Mouse (Mus musculus) liver, adult 2 months (tissue): ENCODE data around the gene Retn. TPM values are rescaled to one million over a fixed set of nuclear protein-coding genes. Genes with fewer than 3 reads are reported as not detected.

Source experiments
- DNase-seq: peaks from one replicate; pipeline ENCODE4 v3.0.0-alpha.2; 2011; ENCODE audit warnings: low read depth, low spot score; ENCODE audit errors: extremely low read depth
- H3K27ac ChIP-seq: fragments of 200-500 bp; replicated peaks from 2 replicates; pipeline ENCODE4 v1.5.1; 2012; ENCODE audit warnings: low read depth, mild to moderate bottlenecking, control low read depth, inconsistent platforms, low read length; ENCODE audit not compliant: insufficient read depth
- H3K27me3 ChIP-seq: fragments of 200-500 bp; 2 replicates; pipeline ENCODE4 v1.6.1; 2012; ENCODE audit warnings: mild to moderate bottlenecking, moderate library complexity, low read length, inconsistent platforms; ENCODE audit not compliant: control insufficient read depth, insufficient read depth
- H3K36me3 ChIP-seq: fragments of 200-500 bp; 2 replicates; pipeline ENCODE4 v1.6.1; 2012; ENCODE audit warnings: low read length, inconsistent platforms; ENCODE audit not compliant: control insufficient read depth, insufficient read depth
- H3K4me1 ChIP-seq: fragments of 200-500 bp; 2 replicates; pipeline ENCODE4 v1.6.1; 2011; ENCODE audit warnings: low read length; ENCODE audit not compliant: control insufficient read depth, insufficient read depth
- H3K4me3 ChIP-seq: fragments of 200-500 bp; 2 replicates; pipeline ENCODE4 v1.5.1; 2011; ENCODE audit warnings: low read depth, mild to moderate bottlenecking, control low read depth, low read length, moderate library complexity; ENCODE audit not compliant: insufficient read depth
- H3K79me2 ChIP-seq: fragments of 200-500 bp; 2 replicates; pipeline ENCODE4 v1.6.1; 2012; ENCODE audit warnings: inconsistent platforms, mild to moderate bottlenecking, low read length, moderate library complexity; ENCODE audit not compliant: control insufficient read depth, insufficient read depth
- H3K9ac ChIP-seq: fragments of 200-500 bp; 2 replicates; pipeline ENCODE4 v1.6.1; 2012; ENCODE audit warnings: low read depth, mild to moderate bottlenecking, control low read depth, inconsistent platforms, low read length
- CTCF ChIP-seq: fragments of 200-500 bp; IDR thresholded peaks from 2 replicates; pipeline ENCODE4 v1.5.1; 2011; ENCODE audit warnings: low read depth, low read length, control low read depth
- POLR2A ChIP-seq: fragments of 200-500 bp; IDR thresholded peaks from 2 replicates; pipeline ENCODE4 v1.6.1; 2011; ENCODE audit warnings: low read length, control low read depth; ENCODE audit not compliant: insufficient read depth; ENCODE audit errors: extremely low read depth
- WGBS: fragments of 180-500 bp; shearing (Covaris S2); methylation state at CpG from one replicate; pipeline ENCODE4 v1.1.7; 2018; 5-methylcytosine and 5-hydroxymethylcytosine counted together
- polyA plus RNA-seq: library from polyadenylated mRNA; depleted of rRNA; stranded (reverse); fragments of >200 nt; gene quantifications from 2 replicates; pipeline ENCODE4 v1.2.3, GENCODE M21; 2012
- total RNA-seq: library from RNA; depleted of rRNA; stranded (reverse); fragments of >200 nt; gene quantifications from 2 replicates; pipeline ENCODE4 v1.2.3, GENCODE M21; 2014

The Retn gene
- total and polyA plus RNA-seq, 2 experiments, result 0.09 TPM; not detected in 1

DNA sequence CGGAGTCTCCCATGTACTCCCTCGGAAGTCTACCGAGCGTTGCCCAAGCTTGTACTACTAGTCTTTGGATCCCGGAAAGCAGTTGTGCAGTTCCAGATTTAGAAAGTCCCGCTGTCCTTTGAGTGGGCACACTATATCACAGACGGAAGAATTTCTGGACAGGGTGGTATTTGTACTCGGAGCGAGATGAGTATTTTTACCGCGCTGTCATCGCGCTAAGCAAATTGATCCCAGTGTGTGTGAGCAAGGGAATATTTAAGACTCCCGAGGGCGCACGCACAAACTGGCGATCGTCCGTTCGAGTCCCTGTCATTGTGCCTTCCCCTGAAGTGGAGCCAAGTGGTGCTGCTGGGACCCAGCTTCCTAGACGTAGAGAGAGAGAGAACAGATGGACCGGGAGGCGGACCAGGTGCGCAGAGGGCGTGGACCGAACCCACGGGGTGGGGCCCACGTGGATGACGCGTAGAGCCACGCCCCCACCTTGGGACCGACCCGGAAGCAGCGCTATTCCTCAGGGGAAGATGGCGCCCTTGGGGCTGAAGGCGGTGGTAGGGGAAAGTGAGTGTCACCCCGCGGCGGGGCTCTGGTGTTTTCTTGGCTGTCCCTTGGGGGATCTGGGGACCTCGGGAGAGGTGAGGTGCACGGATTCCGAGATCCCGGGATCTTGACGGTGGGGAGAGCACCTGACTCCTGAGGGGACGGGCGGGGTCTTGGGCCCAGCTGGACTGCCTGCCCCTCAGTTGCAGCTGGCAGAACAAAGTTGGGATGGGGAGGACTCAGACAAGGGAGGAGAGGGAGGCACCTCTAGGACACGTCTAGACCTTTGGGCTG, 24.7 kb upstream of the Retn start, which contains the start of gene Stxbp2:
Stxbp2 (plus strand) TSS at position 309 of the 831 bp plus-strand sequence.
- peak within 1 kb of the TSS; percentile 73 for H3K4me3 ChIP-seq
- TF ChIP-seq CTCF (no peak), POLR2A (0 out of 2 replicates have a peak, but pooled peaks have one; percentile 24)
- 4% methylated on average over 47 of the region's 47 CpGs for WGBS
- no peaks in the 10 kb centered on the region for H3K27me3 ChIP-seq
- peak within 1 kb of the TSS; percentile 66 for H3K9ac ChIP-seq
- peaks cover 4% of the 10 kb centered on the region for H3K4me1 ChIP-seq
- no peaks in the 10 kb centered on the region; the same call in 1 of the 2 replicates for H3K79me2 ChIP-seq
- peaks cover 3% of the 10 kb centered on the region for H3K36me3 ChIP-seq
- no peak within 1 kb of the TSS for H3K27ac ChIP-seq
- peak; percentile 64 for DNase-seq

DNA sequence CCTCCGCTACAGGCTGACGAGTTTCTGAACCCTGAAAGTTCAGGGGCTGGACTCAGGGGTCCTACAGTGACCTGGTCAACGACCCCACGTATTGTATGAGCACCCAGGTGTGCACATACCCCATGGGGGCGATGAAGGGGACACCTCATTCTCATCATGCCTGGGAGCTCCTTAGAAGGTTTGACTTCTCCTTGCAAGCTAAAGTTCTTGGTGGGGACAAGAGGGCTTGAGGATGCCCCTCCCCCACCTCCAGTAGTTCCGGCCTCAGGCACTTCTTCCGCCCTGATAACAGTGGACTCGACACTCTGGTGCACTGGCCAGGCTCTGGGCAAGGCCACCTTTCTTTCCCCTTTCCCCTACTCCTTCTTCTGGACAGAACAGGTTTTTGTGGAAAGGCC, 24.1 kb upstream of the Retn start:
- Histone ChIP-seq H3K36me3 (peaks cover 6% of the 10 kb centered on the region), H3K9ac (peak overlapping the region; percentile 66), H3K27me3 (no peaks in the 10 kb centered on the region), H3K27ac (no peak overlapping the region), H3K4me3 (peak overlapping the region; percentile 73), H3K79me2 (no peaks in the 10 kb centered on the region; the same call in 1 of the 2 replicates), H3K4me1 (peaks cover 4% of the 10 kb centered on the region)
- DNase-seq, result no peak
- 7% methylated on average over 8 of the region's 8 CpGs for WGBS
- TF ChIP-seq POLR2A (no peak), CTCF (no peak)

DNA sequence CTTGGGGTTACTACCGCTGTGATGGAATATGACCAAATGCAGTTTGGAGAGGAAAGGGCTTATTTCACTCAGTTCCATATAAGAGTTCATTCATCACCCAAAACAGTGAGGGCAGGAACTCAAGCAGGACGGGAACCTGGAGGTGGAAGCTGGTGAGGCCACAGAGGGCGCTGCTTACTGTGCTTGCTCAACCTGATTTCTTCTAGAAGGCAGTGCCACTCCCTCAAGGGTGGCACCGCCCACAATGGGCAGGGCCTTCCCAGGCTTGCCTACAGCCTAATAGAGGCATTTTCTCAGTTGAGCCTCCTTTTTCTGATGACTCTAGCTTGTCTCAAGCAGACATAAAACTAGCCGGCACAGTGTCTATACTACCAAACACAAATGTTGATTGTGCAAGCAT, 9.8 kb upstream of the Retn start:
- WGBS, result 13% methylated on average over 5 of the region's 5 CpGs
- no peaks in the 10 kb centered on the region for H3K4me1 ChIP-seq

DNA sequence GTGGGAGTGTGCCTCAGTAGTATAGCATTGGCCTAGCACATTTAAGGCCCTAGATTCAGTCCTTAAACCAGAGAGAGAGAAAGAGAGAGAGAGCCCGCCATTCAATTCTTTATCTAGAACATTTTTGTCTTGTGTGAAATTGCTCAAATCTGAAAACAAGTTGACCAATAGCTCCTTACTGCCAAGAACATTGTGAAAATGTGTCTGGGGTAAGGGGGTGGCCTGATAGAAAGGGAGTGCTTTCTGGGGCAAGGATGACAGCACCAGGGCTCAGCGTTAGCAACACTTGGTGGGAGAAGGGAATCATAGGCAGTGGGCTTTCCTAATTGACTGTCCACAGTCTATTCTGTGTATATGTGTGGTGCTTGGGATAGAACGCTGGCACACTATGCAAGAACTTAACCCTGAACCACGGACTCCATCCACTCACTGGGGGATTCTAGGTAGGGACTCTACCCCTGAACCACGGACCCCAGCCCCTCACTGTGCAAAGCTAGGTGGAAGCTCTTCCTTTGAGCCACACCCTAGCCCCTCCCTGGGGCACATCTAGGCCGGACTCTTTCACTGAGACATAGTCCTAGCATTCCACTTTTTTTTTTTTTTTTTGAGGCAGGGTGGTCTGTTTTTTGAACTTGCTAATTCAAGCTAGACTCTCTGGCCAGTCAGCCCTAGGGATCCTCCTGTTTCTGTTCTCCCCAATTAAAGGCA, 8.6 kb upstream of the Retn start:
- Histone ChIP-seq H3K9ac (no peak overlapping the region), H3K36me3 (0 out of 2 replicates have a peak, but pooled peaks cover under 1% of the 10 kb centered on the region), H3K27ac (no peak overlapping the region), H3K27me3 (no peaks in the 10 kb centered on the region; the same call in 1 of the 2 replicates), H3K79me2 (no peaks in the 10 kb centered on the region), H3K4me3 (no peak overlapping the region), H3K4me1 (no peaks in the 10 kb centered on the region)
- no peak for TF ChIP-seq CTCF
- TF ChIP-seq POLR2A, result no peak
- WGBS, result 82% methylated on average over 6 of the region's 6 CpGs
- DNase-seq, result peak; percentile 74

More for the DNA sequence above, 9.8 kb upstream of the Retn start:
- peak; percentile 75 for DNase-seq
- Histone ChIP-seq H3K79me2 (no peaks in the 10 kb centered on the region), H3K4me3 (no peak overlapping the region), H3K27me3 (no peaks in the 10 kb centered on the region), H3K36me3 (peaks cover 2% of the 10 kb centered on the region; the same call in 1 of the 2 replicates), H3K27ac (no peak overlapping the region), H3K9ac (no peak overlapping the region)
- TF ChIP-seq POLR2A, result no peak
- TF ChIP-seq CTCF, result peak; percentile 67

- TF ChIP-seq CTCF (no peak), POLR2A (no peak)
- no peak overlapping the region for H3K27ac ChIP-seq
- WGBS, result 81% methylated on average over 4 of the region's 4 CpGs
- no peak for DNase-seq
- H3K4me1 ChIP-seq, result no peaks in the 10 kb centered on the region
- no peak overlapping the region for H3K9ac ChIP-seq
- H3K36me3 ChIP-seq, result no peaks in the 10 kb centered on the region
- no peaks in the 10 kb centered on the region for H3K79me2 ChIP-seq
- no peak overlapping the region for H3K4me3 ChIP-seq
- no peaks in the 10 kb centered on the region; the same call in 1 of the 2 replicates for H3K27me3 ChIP-seq
Measured at GRCm38 (mm10) chr8:3647561-3647960, 8.0 kb upstream of the Retn start.
